Mouse (Mus musculus) ES-E14 (cell line): ENCODE results near the gene Krt88.

Experiments used
- CHD2 ChIP-seq: IDR thresholded peaks from 2 replicates; pipeline ENCODE4 v1.6.1; 2014; ENCODE audit warnings: mild to moderate bottlenecking, low read depth, low read length, inconsistent platforms
- HCFC1 ChIP-seq: IDR thresholded peaks from 2 replicates; pipeline ENCODE4 v1.6.1; 2012; ENCODE audit warnings: low read length, inconsistent platforms, borderline replicate concordance; ENCODE audit not compliant: insufficient read depth
- MAFK ChIP-seq: IDR thresholded peaks from 2 replicates; pipeline ENCODE4 v1.6.1; 2014; ENCODE audit warnings: mild to moderate bottlenecking, low read depth, low read length, inconsistent platforms; ENCODE audit not compliant: insufficient read depth
- ZC3H11A ChIP-seq: IDR thresholded peaks from 2 replicates; pipeline ENCODE4 v1.6.1; 2012; ENCODE audit warnings: low read depth, mild to moderate bottlenecking, inconsistent platforms, low read length, borderline replicate concordance

DNA sequence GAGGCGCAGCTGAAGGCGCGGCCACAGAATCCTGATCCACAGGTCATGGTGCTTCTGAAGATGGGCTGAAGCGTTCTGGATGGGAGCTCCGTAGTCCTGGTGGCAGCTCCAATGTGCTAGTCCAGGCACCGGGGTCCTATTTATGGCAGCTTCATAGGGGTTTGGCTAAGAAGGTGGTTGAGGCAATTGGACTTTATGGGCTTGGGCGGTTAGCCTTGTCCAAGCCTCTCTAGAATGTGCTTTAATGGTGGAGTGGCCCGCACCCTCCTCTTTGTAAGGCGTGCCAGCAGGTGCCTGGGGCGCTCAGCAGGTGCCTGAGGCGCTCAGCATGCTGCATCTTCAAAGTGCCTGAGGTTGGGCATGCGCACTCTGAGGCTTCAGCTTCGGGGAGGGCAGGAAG lies 16.1 kb downstream of the Krt88 start, which contains the start of gene Krt81:
- no peak for TF ChIP-seq ZC3H11A
- TF ChIP-seq CHD2: no peak
- no peak for TF ChIP-seq HCFC1
- no peak for TF ChIP-seq MAFK
